ENCODE assay signal across 25 mouse cellular contexts in genomic region chr11:63188803-63189202, GRCm38 (mm10).
DNase-seq lines count a peak whose midpoint lies in the region; ATAC-seq and TF ChIP-seq lines count a peak whose summit lies in the region.
"Had no signal": no experiment of that assay in that cellular context is flagged by ENCODE, and none has a peak within 500 bp of the region (broad histone marks: within the 10 kb centered on the region; RNA-seq: fewer than 3 reads in every experiment).

No protein-coding gene starts in this region.

- H3K4me2 ChIP-seq in lung, embryonic 14.5 days: no peak overlapping the region
- no peak overlapping the region for H3K4me2 ChIP-seq in lung, postnatal 0 days (replicated peaks; ENCODE audit: low read depth, low read length)
- H3K4me2 ChIP-seq in stomach, embryonic 14.5 days (replicated peaks; ENCODE audit: low read depth, low read length): no peak overlapping the region
- no peak overlapping the region for H3K4me2 ChIP-seq in stomach, postnatal 0 days (replicated peaks; ENCODE audit: low read depth)
- H3K4me2 ChIP-seq: embryonic facial prominence, embryonic 12.5 days; embryonic facial prominence, embryonic 15.5 days; heart, embryonic 13.5 days; hindbrain, embryonic 14.5 days had no signal

- peak; percentile 54; the same call in 1 of the 2 replicates for ATAC-seq in lung, embryonic 14.5 days (ENCODE audit: insufficient read depth)
- peak; percentile 30; the same call in 1 of the 2 replicates for ATAC-seq in lung, postnatal 0 days
- no peak for ATAC-seq in stomach, embryonic 14.5 days (ENCODE audit: insufficient number of reproducible peaks, insufficient read depth, low FRiP score, low read depth)
- ATAC-seq in stomach, postnatal 0 days (ENCODE audit: low FRiP score, low TSS enrichment): no peak; the same call in 1 of the 2 replicates
- ATAC-seq: CD4-positive, CD25-positive, alpha-beta regulatory T cell, adult 4 months; forebrain, embryonic 14.5 days; forebrain, postnatal 0 days had no signal

- H3K27ac ChIP-seq in lung, embryonic 14.5 days (ENCODE audit: low read depth): no peak overlapping the region
- H3K27ac ChIP-seq in lung, postnatal 0 days (ENCODE audit: low read length): no peak overlapping the region
- peak overlapping the region; percentile 10; the same call in 1 of the 2 replicates for H3K27ac ChIP-seq in stomach, embryonic 14.5 days (ENCODE audit: low read length)
- no peak overlapping the region for H3K27ac ChIP-seq in stomach, postnatal 0 days (replicated peaks)
- H3K27ac ChIP-seq: embryonic facial prominence, embryonic 12.5 days; embryonic facial prominence, embryonic 15.5 days; heart, embryonic 10.5 days; heart, embryonic 13.5 days; hindbrain, embryonic 14.5 days had no signal

- H3K36me3 ChIP-seq in lung, embryonic 14.5 days (ENCODE audit: insufficient read depth): no peaks in the 10 kb centered on the region
- no peaks in the 10 kb centered on the region for H3K36me3 ChIP-seq in lung, postnatal 0 days (ENCODE audit: insufficient read depth, low read length)
- H3K36me3 ChIP-seq in stomach, embryonic 14.5 days (ENCODE audit: control insufficient read depth, insufficient read depth, low read length): no peaks in the 10 kb centered on the region
- no peaks in the 10 kb centered on the region for H3K36me3 ChIP-seq in stomach, postnatal 0 days (ENCODE audit: control insufficient read depth, insufficient read depth, low read length)
- H3K36me3 ChIP-seq: embryonic facial prominence, embryonic 12.5 days; embryonic facial prominence, embryonic 15.5 days; heart, embryonic 10.5 days; heart, embryonic 13.5 days had no signal

- no peak for TF ChIP-seq CTCF in lung, embryonic 14.5 days (IDR thresholded peaks at IDR 0.05; ENCODE audit: low read depth)
- TF ChIP-seq CTCF in lung, postnatal 0 days (IDR thresholded peaks at IDR 0.05): no peak
- no peak for TF ChIP-seq CTCF in stomach, postnatal 0 days (IDR thresholded peaks at IDR 0.05; ENCODE audit: low read depth)

- 43% methylated on average over 7 of the region's 7 CpGs for WGBS in lung, embryonic 14.5 days
- 39% methylated on average over 7 of the region's 7 CpGs for WGBS in lung, postnatal 0 days
- WGBS in stomach, embryonic 14.5 days: 47% methylated on average over 7 of the region's 7 CpGs
- 44% methylated on average over 7 of the region's 7 CpGs for WGBS in stomach, postnatal 0 days

- no peaks in the 10 kb centered on the region for H3K27me3 ChIP-seq in lung, embryonic 14.5 days (ENCODE audit: insufficient read depth, low read length)
- H3K27me3 ChIP-seq in lung, postnatal 0 days (replicated peaks; ENCODE audit: insufficient read depth, low read length): no peaks in the 10 kb centered on the region
- H3K27me3 ChIP-seq in stomach, embryonic 14.5 days (ENCODE audit: control insufficient read depth, insufficient read depth, low read length): no peaks in the 10 kb centered on the region
- no peaks in the 10 kb centered on the region for H3K27me3 ChIP-seq in stomach, postnatal 0 days (ENCODE audit: control insufficient read depth, insufficient read depth, low read length)
- H3K27me3 ChIP-seq: embryonic facial prominence, embryonic 12.5 days; embryonic facial prominence, embryonic 15.5 days; heart, embryonic 13.5 days had no signal

- no peak overlapping the region for H3K9ac ChIP-seq in lung, embryonic 14.5 days
- H3K9ac ChIP-seq in lung, postnatal 0 days (replicated peaks; ENCODE audit: low read depth): no peak overlapping the region
- H3K9ac ChIP-seq in stomach, embryonic 14.5 days (replicated peaks; ENCODE audit: low read depth, low read length): no peak overlapping the region
- H3K9ac ChIP-seq in stomach, postnatal 0 days (ENCODE audit: low read length): no peak overlapping the region
- H3K9ac ChIP-seq: embryonic facial prominence, embryonic 12.5 days; embryonic facial prominence, embryonic 15.5 days; forebrain, postnatal 0 days; heart, embryonic 13.5 days; hindbrain, embryonic 14.5 days had no signal

- no peaks in the 10 kb centered on the region for H3K4me1 ChIP-seq in lung, embryonic 14.5 days (ENCODE audit: insufficient read depth)
- H3K4me1 ChIP-seq in lung, postnatal 0 days (ENCODE audit: insufficient read depth, low read depth, low read length): no peaks in the 10 kb centered on the region
- no peaks in the 10 kb centered on the region for H3K4me1 ChIP-seq in stomach, embryonic 14.5 days (ENCODE audit: control insufficient read depth, insufficient read depth, low read length)
- H3K4me1 ChIP-seq in stomach, postnatal 0 days (replicated peaks; ENCODE audit: control insufficient read depth, insufficient read depth): no peaks in the 10 kb centered on the region
- H3K4me1 ChIP-seq: embryonic facial prominence, embryonic 12.5 days; embryonic facial prominence, embryonic 15.5 days; heart, embryonic 10.5 days had no signal

- H3K9me3 ChIP-seq in lung, embryonic 14.5 days (ENCODE audit: low read depth, low read length): no peaks in the 10 kb centered on the region
- no peaks in the 10 kb centered on the region for H3K9me3 ChIP-seq in lung, postnatal 0 days (ENCODE audit: low read length)
- no peaks in the 10 kb centered on the region for H3K9me3 ChIP-seq in stomach, embryonic 14.5 days (ENCODE audit: control insufficient read depth, low read depth, low read length)
- H3K9me3 ChIP-seq in stomach, postnatal 0 days (ENCODE audit: control insufficient read depth, low read length): no peaks in the 10 kb centered on the region
- H3K9me3 ChIP-seq: embryonic facial prominence, embryonic 12.5 days; embryonic facial prominence, embryonic 15.5 days; heart, embryonic 10.5 days; heart, embryonic 13.5 days had no signal

- no peak for TF ChIP-seq EP300 in lung, postnatal 0 days (IDR thresholded peaks at IDR 0.05)
- TF ChIP-seq EP300 in stomach, postnatal 0 days (optimal IDR thresholded peaks at IDR 0.05): no peak

- H3K4me3 ChIP-seq in lung, embryonic 14.5 days (ENCODE audit: low read depth, low read length): no peak overlapping the region
- no peak overlapping the region for H3K4me3 ChIP-seq in lung, postnatal 0 days (ENCODE audit: low read depth, low read length)
- no peak overlapping the region for H3K4me3 ChIP-seq in stomach, embryonic 14.5 days (ENCODE audit: low read depth, low read length)
- no peak overlapping the region for H3K4me3 ChIP-seq in stomach, postnatal 0 days (ENCODE audit: low read depth, low read length)
- H3K4me3 ChIP-seq: embryonic facial prominence, embryonic 12.5 days; embryonic facial prominence, embryonic 15.5 days; heart, embryonic 10.5 days; heart, embryonic 13.5 days had no signal

- DNase-seq in lung, embryonic 14.5 days: peak; percentile 44
- no peak for DNase-seq in lung, adult 18-20 months
- no peak for DNase-seq in lung, postnatal 0 days (ENCODE audit: low spot score)
- no peak for DNase-seq in lung, postnatal 25 days (ENCODE audit: low spot score)
- no peak for DNase-seq in stomach, postnatal 0 days (ENCODE audit: low spot score)
- DNase-seq in heart, adult 8-10 months (ENCODE audit: low spot score): no peak
- DNase-seq: adrenal gland, adult 2 months; adrenal gland, postnatal 14 days; cerebellum, adult 11 months; cerebellum, adult 2 months; cerebellum, adult 9-11 months; cerebellum, postnatal 25 days; forebrain, postnatal 0 days; gastrocnemius, postnatal 25 days; heart, adult 18-20 months; heart, postnatal 14 days; heart, postnatal 4 days had no signal

Comparison
In these comparisons a context has a peak if more than half of its experiments do, and no peak if none do; other contexts are left out.
1. ATAC-seq: peak in lung, embryonic 14.5 days (single experiment) and lung, postnatal 0 days (single experiment); none in stomach, embryonic 14.5 days (single experiment) and stomach, postnatal 0 days (single experiment).